Mouse (Mus musculus) stomach, embryonic 16.5 days (tissue): ENCODE measurements around the gene Trmt1l. TPM values are rescaled to one million over a fixed set of nuclear protein-coding genes. Genes with fewer than 3 reads are reported as not detected.

Experiments used
- ATAC-seq: fragments of 200-750 bp; cut with Nextera tagmentation; 2 replicates; pipeline ENCODE4 v1.8.0; 2017; ENCODE audit warnings: moderate number of reproducible peaks, moderate TSS enrichment; ENCODE audit not compliant: insufficient read depth, low FRiP score
- H3K27ac ChIP-seq: fragments of 300-500 bp; sonication (generic); 2 replicates; pipeline ENCODE4 v1.5.1; 2014; ENCODE audit warnings: low read length
- H3K27me3 ChIP-seq: fragments of 300-500 bp; sonication (generic); 2 replicates; pipeline ENCODE4 v1.6.1; 2014; ENCODE audit warnings: low read length, control low read depth, mixed read lengths; ENCODE audit not compliant: control insufficient read depth, insufficient read depth
- H3K36me3 ChIP-seq: fragments of 300-500 bp; sonication (generic); 2 replicates; pipeline ENCODE4 v1.6.1; 2014; ENCODE audit warnings: low read length; ENCODE audit not compliant: control insufficient read depth, insufficient read depth
- H3K4me1 ChIP-seq: fragments of 300-500 bp; sonication (generic); 2 replicates; pipeline ENCODE4 v1.6.1; 2014; ENCODE audit warnings: low read length, control low read depth, mixed read lengths; ENCODE audit not compliant: control insufficient read depth, insufficient read depth
- H3K4me2 ChIP-seq: fragments of 300-500 bp; sonication (generic); 2 replicates; pipeline ENCODE4 v1.6.1; 2014; ENCODE audit warnings: low read depth, low read length, mixed read lengths
- H3K4me3 ChIP-seq: fragments of 300-500 bp; sonication (generic); replicated peaks from 2 replicates; pipeline ENCODE4 v1.5.1; 2014; ENCODE audit warnings: mild to moderate bottlenecking, low read length
- H3K9ac ChIP-seq: fragments of 300-500 bp; sonication (generic); 2 replicates; pipeline ENCODE4 v1.6.1; 2014; ENCODE audit warnings: low read length
- H3K9me3 ChIP-seq: fragments of 300-500 bp; sonication (generic); replicated peaks from 2 replicates; pipeline ENCODE4 v1.6.1; 2016; ENCODE audit warnings: low read length, control low read depth; ENCODE audit not compliant: control insufficient read depth
- WGBS: fragments of 180-500 bp; shearing (Covaris S2); extraction: QIAGEN DNeasy Blood & Tissue Kit; methylation state at CpG from one replicate; pipeline ENCODE4 v1.1.7; 2014; 5-methylcytosine and 5-hydroxymethylcytosine counted together
- microRNA-seq: library from miRNA; unstranded; fragments of <30 nt; microRNA quantifications from one replicate; pipeline ENCODE4, GENCODE M21; 2016
- polyA plus RNA-seq: library from polyadenylated mRNA; unstranded; fragments of >200 nt; fragmentation: Nextera tagmentation; extraction: Ambion mirVana; gene quantifications from 2 replicates; pipeline ENCODE4 v1.2.1, GENCODE M21; 2015

Gene Trmt1l
- polyA plus RNA-seq, 1 experiment from 2014 or later, result 33.8 TPM

DNA sequence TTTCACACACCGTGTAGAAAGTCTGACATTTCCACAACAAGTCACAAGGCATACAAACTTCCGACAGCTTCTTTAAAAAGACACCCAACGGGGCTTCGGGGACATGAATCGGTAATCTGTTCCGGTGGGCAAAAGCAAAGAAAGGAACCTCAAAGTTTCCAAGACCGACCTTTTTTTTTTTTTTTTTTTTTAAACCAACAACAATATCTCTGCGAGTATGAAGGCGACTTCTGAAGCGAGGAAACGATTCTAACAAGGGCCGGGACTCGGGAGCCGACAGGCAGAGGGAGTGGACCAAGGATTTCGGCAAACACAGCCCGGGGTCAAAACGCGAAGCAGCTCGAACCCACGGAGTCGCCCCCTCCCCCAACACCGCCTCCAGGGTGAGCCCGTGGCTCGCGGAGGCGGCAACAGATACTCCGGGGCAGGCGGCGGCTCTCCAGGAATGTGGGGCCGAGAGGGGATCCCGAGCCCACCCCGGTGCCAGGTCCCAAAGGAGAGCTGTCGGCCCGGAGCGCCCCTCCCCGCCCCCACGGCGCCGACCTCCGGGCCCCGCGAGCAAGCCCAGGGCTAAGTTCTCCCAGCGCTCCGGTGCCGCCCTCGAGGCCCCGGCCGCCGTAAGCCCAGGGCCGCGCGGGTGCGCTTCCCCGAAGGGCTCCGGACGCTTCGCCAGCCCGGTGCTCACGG is 71.6 kb downstream of the Trmt1l start:
- no peaks in the 10 kb centered on the region for H3K36me3 ChIP-seq
- peak overlapping the region; percentile 98 for H3K27ac ChIP-seq
- H3K9me3 ChIP-seq, result no peaks in the 10 kb centered on the region
- H3K4me3 ChIP-seq, result peak overlapping the region; percentile 89
- ATAC-seq, result peak; percentile 34
- H3K4me2 ChIP-seq, result peak overlapping the region; percentile 76
- peak overlapping the region; percentile 98 for H3K9ac ChIP-seq
- H3K27me3 ChIP-seq, result no peaks in the 10 kb centered on the region
- peaks cover 13% of the 10 kb centered on the region for H3K4me1 ChIP-seq
- WGBS, result under 1% methylated on average over 54 of the region's 59 CpGs

DNA sequence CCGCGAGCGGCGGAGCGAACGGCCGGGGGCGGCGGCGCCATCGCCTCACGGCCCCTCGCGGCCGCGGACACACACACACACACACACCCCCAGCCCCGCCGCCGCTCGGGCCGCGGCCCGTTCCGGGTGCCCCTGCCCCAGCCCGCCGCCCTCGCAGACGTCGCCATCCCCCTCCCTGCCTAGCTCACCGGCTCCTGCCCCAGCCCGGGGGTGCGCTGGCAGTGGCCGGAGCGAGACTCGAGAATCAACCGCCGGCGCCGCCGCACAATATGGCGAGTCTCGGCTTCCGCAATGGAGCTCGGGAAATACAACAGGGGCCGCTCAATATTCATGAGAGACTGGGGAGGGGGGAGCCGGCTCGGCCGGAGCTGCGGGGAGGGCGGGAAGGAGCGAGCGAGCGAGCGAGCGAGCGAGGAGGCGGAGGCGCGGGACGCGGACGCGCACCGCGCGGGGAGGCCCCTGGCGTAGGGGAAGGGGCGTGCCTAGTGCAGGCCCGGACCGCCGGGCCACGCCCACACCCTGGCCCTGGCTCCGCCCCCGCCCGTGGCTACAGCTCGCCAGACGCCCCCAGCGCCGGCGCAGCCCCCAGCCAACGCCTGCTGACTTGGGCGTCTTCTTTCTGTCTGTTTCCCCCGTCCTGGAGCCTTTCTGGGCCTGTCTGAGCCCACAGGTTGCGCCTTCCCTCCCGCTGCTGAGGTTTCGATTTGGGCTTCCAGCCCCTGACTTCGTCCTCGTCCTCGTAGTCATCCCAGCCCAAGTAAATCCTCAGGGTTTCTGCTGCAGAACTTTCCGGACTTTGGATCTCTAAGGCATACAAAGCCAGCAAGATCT is 72.4 kb downstream of the Trmt1l start, which contains the start of gene Rnf2:
TSS of gene Rnf2 (minus strand) at position 425 of the 831 bp plus-strand sequence.
- Histone ChIP-seq H3K4me1 (peaks cover 9% of the 10 kb centered on the region), H3K4me3 (peak within 1 kb of the TSS; percentile 89), H3K9me3 (no peaks in the 10 kb centered on the region), H3K36me3 (no peaks in the 10 kb centered on the region), H3K9ac (peak within 1 kb of the TSS; percentile 98), H3K27ac (peak within 1 kb of the TSS; percentile 98), H3K27me3 (no peaks in the 10 kb centered on the region), H3K4me2 (peak within 1 kb of the TSS; percentile 76)
- peak; percentile 99 for ATAC-seq
- 1% methylated on average over 89 of the region's 90 CpGs for WGBS

Small RNAs within 50 kb of the gene (microRNA-seq; reads per million reads assigned to microRNA genes)
- 0.66 reads per million for gene Mir7682

Other genes starting within 250 kb of the Trmt1l start
- 0.08 and 0.15 TPM in 2 replicates for gene Gm47985, start 246.0 kb upstream of the Trmt1l start, polyA plus RNA-seq
- gene Gm8947, start 236.2 kb upstream of the Trmt1l start, polyA plus RNA-seq, result 0.10 and 0.15 TPM in 2 replicates
- not detected in 2 replicates for gene Gm47995, start 230.1 kb upstream of the Trmt1l start, polyA plus RNA-seq
- gene 3110040M04Rik, start 224.4 kb upstream of the Trmt1l start, polyA plus RNA-seq, result 0.14 TPM in 1 of 2 replicates, not detected in the other
- not detected in 2 replicates for gene Gm47996, start 218.4 kb upstream of the Trmt1l start, polyA plus RNA-seq
- 215 and 222 TPM in 2 replicates for gene Ivns1abp, start 84.1 kb upstream of the Trmt1l start, polyA plus RNA-seq
- gene Swt1, start 87 bp upstream of the Trmt1l start, polyA plus RNA-seq, result 19.7 and 32.4 TPM in 2 replicates
- gene Rnf2, start 72.4 kb downstream of the Trmt1l start, polyA plus RNA-seq, result 69.9 and 74.1 TPM in 2 replicates
- gene Fam129a, start 142.6 kb downstream of the Trmt1l start, polyA plus RNA-seq, result 22.7 and 25.0 TPM in 2 replicates